Mouse (Mus musculus) hindbrain, embryonic 11.5 days (tissue): ENCODE measurements around the gene Pxt1. TPM values are rescaled to one million over a fixed set of nuclear protein-coding genes. Genes with fewer than 3 reads are reported as not detected.

Experiments used
- ATAC-seq: fragments of 200-750 bp; cut with Nextera tagmentation; 2 replicates; pipeline ENCODE4 v1.8.0; 2017; ENCODE audit warnings: mild to moderate bottlenecking, moderate TSS enrichment, moderate library complexity; ENCODE audit not compliant: low FRiP score
- DNase-seq: peaks from one replicate; pipeline ENCODE4 v3.0.0-alpha.2; 2015; ENCODE audit warnings: low spot score
- H3K27ac ChIP-seq: fragments of 300-500 bp; sonication (generic); 2 replicates; pipeline ENCODE4 v1.5.1; 2014; ENCODE audit warnings: mild to moderate bottlenecking, low read depth, low read length
- H3K27me3 ChIP-seq: fragments of 300-500 bp; sonication (generic); 2 replicates; pipeline ENCODE4 v1.6.1; 2014; ENCODE audit warnings: mild to moderate bottlenecking, low read length, moderate library complexity, mixed read lengths; ENCODE audit not compliant: control insufficient read depth, insufficient read depth
- H3K36me3 ChIP-seq: fragments of 300-500 bp; sonication (generic); 2 replicates; pipeline ENCODE4 v1.6.1; 2014; ENCODE audit warnings: mild to moderate bottlenecking, low read length, moderate library complexity, mixed read lengths; ENCODE audit not compliant: control insufficient read depth, insufficient read depth
- H3K4me1 ChIP-seq: fragments of 300-500 bp; sonication (generic); replicated peaks from 2 replicates; pipeline ENCODE4 v1.6.1; 2014; ENCODE audit warnings: low read length, mixed read lengths; ENCODE audit not compliant: control insufficient read depth, insufficient read depth
- H3K4me2 ChIP-seq: fragments of 300-500 bp; sonication (generic); replicated peaks from 2 replicates; pipeline ENCODE4 v1.6.1; 2014; ENCODE audit warnings: mild to moderate bottlenecking, low read depth, low read length
- H3K4me3 ChIP-seq: fragments of 300-500 bp; sonication (generic); 2 replicates; pipeline ENCODE4 v1.5.1; 2014; ENCODE audit warnings: low read depth, low read length
- H3K9ac ChIP-seq: fragments of 300-500 bp; sonication (generic); 2 replicates; pipeline ENCODE4 v1.6.1; 2014; ENCODE audit warnings: low read depth, low read length
- H3K9me3 ChIP-seq: fragments of 300-500 bp; sonication (generic); 2 replicates; pipeline ENCODE4 v1.6.1; 2016; ENCODE audit warnings: low read length; ENCODE audit not compliant: control insufficient read depth
- WGBS: fragments of 180-500 bp; shearing (Covaris S2); extraction: QIAGEN DNeasy Blood & Tissue Kit; methylation state at CpG from one replicate; pipeline ENCODE4 v1.1.7; 2014; 5-methylcytosine and 5-hydroxymethylcytosine counted together
- polyA plus RNA-seq: library from polyadenylated mRNA; unstranded; fragments of >200 nt; fragmentation: Nextera tagmentation; extraction: Ambion mirVana; gene quantifications from 2 replicates; pipeline ENCODE4 v1.2.1, GENCODE M21; 2014

The Pxt1 gene
- polyA plus RNA-seq, 1 experiment from 2014 or later = 0.34 TPM

GRCm38 (mm10) chr17:28953251-28953650, 9.6 kb upstream of the Pxt1 start:
- Histone ChIP-seq H3K9me3 (no peaks in the 10 kb centered on the region), H3K27ac (no peak overlapping the region), H3K4me3 (peak overlapping the region; percentile 72), H3K4me2 (peak overlapping the region; percentile 85), H3K27me3 (no peaks in the 10 kb centered on the region), H3K36me3 (0 out of 2 replicates have a peak, but pooled peaks cover 2% of the 10 kb centered on the region), H3K9ac (peak overlapping the region; percentile 83), H3K4me1 (peaks cover 4% of the 10 kb centered on the region; the same call in 1 of the 2 replicates)
- no peak for ATAC-seq
- DNase-seq = peak; percentile 25
- WGBS = 40% methylated on average over 9 of the region's 9 CpGs

GRCm38 (mm10) chr17:28951831-28952799, 8.5 kb upstream of the Pxt1 start, which contains the start of gene Kctd20:
Gene Kctd20, plus strand, starts transcription at chr17:28951950.
- peak within 1 kb of the TSS; percentile 83 for H3K9ac ChIP-seq
- DNase-seq (peak; percentile 97), ATAC-seq (peak; percentile 94)
- H3K27me3 ChIP-seq = no peaks in the 10 kb centered on the region
- peaks cover 4% of the 10 kb centered on the region; the same call in 1 of the 2 replicates for H3K4me1 ChIP-seq
- peak within 1 kb of the TSS; percentile 91 for H3K27ac ChIP-seq
- peak within 1 kb of the TSS; percentile 85 for H3K4me2 ChIP-seq
- H3K36me3 ChIP-seq = no peaks in the 10 kb centered on the region
- peak within 1 kb of the TSS; percentile 72 for H3K4me3 ChIP-seq
- H3K9me3 ChIP-seq = no peaks in the 10 kb centered on the region
- under 1% methylated on average over 58 of the region's 80 CpGs for WGBS

- Histone ChIP-seq H3K27me3 (no peaks in the 10 kb centered on the region), H3K36me3 (no peaks in the 10 kb centered on the region), H3K9me3 (no peaks in the 10 kb centered on the region), H3K4me1 (peaks cover 4% of the 10 kb centered on the region; the same call in 1 of the 2 replicates), H3K4me2 (no peak overlapping the region), H3K4me3 (no peak overlapping the region), H3K27ac (no peak overlapping the region), H3K9ac (no peak overlapping the region)
- WGBS = 83% methylated on average over 4 of the region's 4 CpGs
- DNase-seq (no peak), ATAC-seq (no peak)
These were observed 7.1 kb upstream of the Pxt1 start for GRCm38 (mm10) chr17:28950751-28951150.

GRCm38 (mm10) chr17:28948661-28949060, 5.0 kb upstream of the Pxt1 start:
- ATAC-seq (no peak), DNase-seq (no peak)
- H3K4me2 ChIP-seq = no peak overlapping the region
- H3K27ac ChIP-seq = no peak overlapping the region
- H3K9ac ChIP-seq = no peak overlapping the region
- no peak overlapping the region for H3K4me3 ChIP-seq
- 70% methylated on average over 4 of the region's 4 CpGs for WGBS
- H3K9me3 ChIP-seq = no peaks in the 10 kb centered on the region
- H3K36me3 ChIP-seq = no peaks in the 10 kb centered on the region
- H3K27me3 ChIP-seq = no peaks in the 10 kb centered on the region
- H3K4me1 ChIP-seq = 0 out of 2 replicates have a peak, but pooled peaks cover 3% of the 10 kb centered on the region

GRCm38 (mm10) chr17:28947011-28947939, 3.6 kb upstream of the Pxt1 start:
- DNase-seq (no peak), ATAC-seq (no peak)
- WGBS = 92% methylated on average over 19 of the region's 19 CpGs
- H3K4me2 ChIP-seq = no peak overlapping the region
- H3K36me3 ChIP-seq = no peaks in the 10 kb centered on the region
- H3K4me1 ChIP-seq = no peaks in the 10 kb centered on the region
- no peak overlapping the region for H3K4me3 ChIP-seq
- no peak overlapping the region for H3K9ac ChIP-seq
- H3K27me3 ChIP-seq = no peaks in the 10 kb centered on the region
- H3K9me3 ChIP-seq = no peaks in the 10 kb centered on the region
- H3K27ac ChIP-seq = no peak overlapping the region

GRCm38 (mm10) chr17:28944481-28944880, 841 bp upstream of the Pxt1 start:
- H3K4me3 ChIP-seq = no peak overlapping the region
- H3K9ac ChIP-seq = no peak overlapping the region
- no peak for DNase-seq
- WGBS = 96% methylated on average over 7 of the region's 7 CpGs
- H3K4me1 ChIP-seq = no peaks in the 10 kb centered on the region
- H3K36me3 ChIP-seq = no peaks in the 10 kb centered on the region
- no peak for ATAC-seq
- H3K27me3 ChIP-seq = no peaks in the 10 kb centered on the region
- H3K4me2 ChIP-seq = no peak overlapping the region
- H3K9me3 ChIP-seq = no peaks in the 10 kb centered on the region
- no peak overlapping the region for H3K27ac ChIP-seq

GRCm38 (mm10) chr17:28942101-28942500, 1.5 kb downstream of the Pxt1 start:
- no peak for DNase-seq
- WGBS = 87% methylated on average over 10 of the region's 11 CpGs
- H3K4me1 ChIP-seq = no peaks in the 10 kb centered on the region
- ATAC-seq = no peak
- no peaks in the 10 kb centered on the region for H3K9me3 ChIP-seq
- H3K4me2 ChIP-seq = no peak overlapping the region
- no peaks in the 10 kb centered on the region for H3K36me3 ChIP-seq
- no peak overlapping the region for H3K9ac ChIP-seq
- no peak overlapping the region for H3K4me3 ChIP-seq
- no peaks in the 10 kb centered on the region for H3K27me3 ChIP-seq
- H3K27ac ChIP-seq = no peak overlapping the region

GRCm38 (mm10) chr17:28940776-28941555, 2.7 kb downstream of the Pxt1 start:
- ATAC-seq (no peak), DNase-seq (no peak)
- Histone ChIP-seq H3K27me3 (no peaks in the 10 kb centered on the region), H3K36me3 (no peaks in the 10 kb centered on the region), H3K9me3 (no peaks in the 10 kb centered on the region), H3K9ac (no peak overlapping the region), H3K4me1 (no peaks in the 10 kb centered on the region), H3K4me2 (no peak overlapping the region), H3K27ac (no peak overlapping the region), H3K4me3 (no peak overlapping the region)
- WGBS = 91% methylated on average over 25 of the region's 25 CpGs
